Mouse (Mus musculus): ENCODE results near the gene Cntrl. TPM values are rescaled to one million over a fixed set of nuclear protein-coding genes. Genes with fewer than 3 reads are reported as not detected.

Gene Cntrl
- polyA plus RNA-seq, 1 experiment from 2014 or later: 17.3 TPM

GRCm38 (mm10) chr2:35161846-35162488 is 52.7 kb downstream of the Cntrl start:
- no peaks in the 10 kb centered on the region for H3K4me1 ChIP-seq (ENCODE audit: control insufficient read depth, insufficient read depth, low read length)
- no peaks in the 10 kb centered on the region for H3K9me3 ChIP-seq (ENCODE audit: control insufficient read depth, low read length)
- no peak overlapping the region for H3K27ac ChIP-seq (ENCODE audit: low read length)
- peaks cover 18% of the 10 kb centered on the region for H3K36me3 ChIP-seq (ENCODE audit: control insufficient read depth, insufficient read depth, low read length)
- no peak overlapping the region for H3K4me2 ChIP-seq (ENCODE audit: low read depth, low read length)
- H3K27me3 ChIP-seq (replicated peaks; ENCODE audit: control insufficient read depth, insufficient read depth, low read length): no peaks in the 10 kb centered on the region
- H3K4me3 ChIP-seq (ENCODE audit: low read length): no peak overlapping the region
- no peak for ATAC-seq
- WGBS: 83% methylated on average over 4 of the region's 4 CpGs
- no peak overlapping the region for H3K9ac ChIP-seq (ENCODE audit: low read depth, low read length)

GRCm38 (mm10) chr2:35163396-35163795 is 54.1 kb downstream of the Cntrl start:
- H3K4me1 ChIP-seq (ENCODE audit: control insufficient read depth, insufficient read depth, low read length): no peaks in the 10 kb centered on the region
- no peak overlapping the region for H3K9ac ChIP-seq (ENCODE audit: low read depth, low read length)
- H3K4me3 ChIP-seq (ENCODE audit: low read length): no peak overlapping the region
- ATAC-seq: no peak
- no peak overlapping the region for H3K4me2 ChIP-seq (ENCODE audit: low read depth, low read length)
- peaks cover 15% of the 10 kb centered on the region for H3K36me3 ChIP-seq (ENCODE audit: control insufficient read depth, insufficient read depth, low read length)
- no peaks in the 10 kb centered on the region for H3K27me3 ChIP-seq (replicated peaks; ENCODE audit: control insufficient read depth, insufficient read depth, low read length)
- no peak overlapping the region for H3K27ac ChIP-seq (ENCODE audit: low read length)
- WGBS: 86% methylated on average over 5 of the region's 5 CpGs
- H3K9me3 ChIP-seq (ENCODE audit: control insufficient read depth, low read length): no peaks in the 10 kb centered on the region

GRCm38 (mm10) chr2:35165416-35165815 is 56.1 kb downstream of the Cntrl start:
- Histone ChIP-seq H3K4me3 (ENCODE audit: low read length) (no peak overlapping the region), H3K36me3 (ENCODE audit: control insufficient read depth, insufficient read depth, low read length) (peaks cover 17% of the 10 kb centered on the region), H3K27me3 (replicated peaks; ENCODE audit: control insufficient read depth, insufficient read depth, low read length) (no peaks in the 10 kb centered on the region), H3K4me1 (ENCODE audit: control insufficient read depth, insufficient read depth, low read length) (no peaks in the 10 kb centered on the region), H3K9ac (ENCODE audit: low read depth, low read length) (no peak overlapping the region), H3K9me3 (ENCODE audit: control insufficient read depth, low read length) (no peaks in the 10 kb centered on the region), H3K4me2 (ENCODE audit: low read depth, low read length) (no peak overlapping the region), H3K27ac (ENCODE audit: low read length) (no peak overlapping the region)
- ATAC-seq: no peak
- 92% methylated on average over 13 of the region's 13 CpGs for WGBS

GRCm38 (mm10) chr2:35166816-35167215 is 57.5 kb downstream of the Cntrl start:
- H3K27ac ChIP-seq (ENCODE audit: low read length): no peak overlapping the region
- no peak overlapping the region for H3K9ac ChIP-seq (ENCODE audit: low read depth, low read length)
- 90% methylated on average over 5 of the region's 5 CpGs for WGBS
- no peaks in the 10 kb centered on the region for H3K4me1 ChIP-seq (ENCODE audit: control insufficient read depth, insufficient read depth, low read length)
- H3K4me2 ChIP-seq (ENCODE audit: low read depth, low read length): no peak overlapping the region
- peaks cover 26% of the 10 kb centered on the region for H3K36me3 ChIP-seq (ENCODE audit: control insufficient read depth, insufficient read depth, low read length)
- no peaks in the 10 kb centered on the region for H3K9me3 ChIP-seq (ENCODE audit: control insufficient read depth, low read length)
- no peak overlapping the region for H3K4me3 ChIP-seq (ENCODE audit: low read length)
- H3K27me3 ChIP-seq (replicated peaks; ENCODE audit: control insufficient read depth, insufficient read depth, low read length): no peaks in the 10 kb centered on the region
- no peak for ATAC-seq

- Histone ChIP-seq H3K4me1 (ENCODE audit: control insufficient read depth, insufficient read depth, low read length) (no peaks in the 10 kb centered on the region), H3K4me3 (ENCODE audit: low read length) (no peak overlapping the region), H3K36me3 (ENCODE audit: control insufficient read depth, insufficient read depth, low read length) (peaks cover 38% of the 10 kb centered on the region), H3K27me3 (replicated peaks; ENCODE audit: control insufficient read depth, insufficient read depth, low read length) (no peaks in the 10 kb centered on the region), H3K9ac (ENCODE audit: low read depth, low read length) (no peak overlapping the region), H3K27ac (ENCODE audit: low read length) (no peak overlapping the region), H3K9me3 (ENCODE audit: control insufficient read depth, low read length) (no peaks in the 10 kb centered on the region), H3K4me2 (ENCODE audit: low read depth, low read length) (no peak overlapping the region)
- WGBS: 89% methylated on average over 2 of the region's 2 CpGs
- ATAC-seq: no peak
Measured at GRCm38 (mm10) chr2:35169452-35169851, 60.2 kb downstream of the Cntrl start.

GRCm38 (mm10) chr2:35171341-35171861 is 62.1 kb downstream of the Cntrl start:
- H3K27ac ChIP-seq (ENCODE audit: low read length): no peak overlapping the region
- H3K36me3 ChIP-seq (ENCODE audit: control insufficient read depth, insufficient read depth, low read length): peaks cover 34% of the 10 kb centered on the region
- H3K9ac ChIP-seq (ENCODE audit: low read depth, low read length): no peak overlapping the region
- no peaks in the 10 kb centered on the region for H3K4me1 ChIP-seq (ENCODE audit: control insufficient read depth, insufficient read depth, low read length)
- WGBS: 86% methylated on average over 10 of the region's 10 CpGs
- no peaks in the 10 kb centered on the region for H3K27me3 ChIP-seq (replicated peaks; ENCODE audit: control insufficient read depth, insufficient read depth, low read length)
- no peaks in the 10 kb centered on the region for H3K9me3 ChIP-seq (ENCODE audit: control insufficient read depth, low read length)
- no peak for ATAC-seq
- H3K4me2 ChIP-seq (ENCODE audit: low read depth, low read length): no peak overlapping the region
- H3K4me3 ChIP-seq (ENCODE audit: low read length): no peak overlapping the region

- 90% methylated on average over 4 of the region's 4 CpGs for WGBS
- H3K9me3 ChIP-seq (ENCODE audit: control insufficient read depth, low read length): no peaks in the 10 kb centered on the region
- peaks cover 32% of the 10 kb centered on the region for H3K36me3 ChIP-seq (ENCODE audit: control insufficient read depth, insufficient read depth, low read length)
- no peaks in the 10 kb centered on the region for H3K4me1 ChIP-seq (ENCODE audit: control insufficient read depth, insufficient read depth, low read length)
- no peak overlapping the region for H3K4me2 ChIP-seq (ENCODE audit: low read depth, low read length)
- no peak overlapping the region for H3K27ac ChIP-seq (ENCODE audit: low read length)
- no peak overlapping the region for H3K9ac ChIP-seq (ENCODE audit: low read depth, low read length)
- H3K4me3 ChIP-seq (ENCODE audit: low read length): no peak overlapping the region
- no peaks in the 10 kb centered on the region for H3K27me3 ChIP-seq (replicated peaks; ENCODE audit: control insufficient read depth, insufficient read depth, low read length)
- no peak for ATAC-seq
Measured at GRCm38 (mm10) chr2:35172246-35172645, 63.0 kb downstream of the Cntrl start.

- 90% methylated on average over 5 of the region's 5 CpGs for WGBS
- H3K4me2 ChIP-seq (ENCODE audit: low read depth, low read length): no peak overlapping the region
- H3K36me3 ChIP-seq (ENCODE audit: control insufficient read depth, insufficient read depth, low read length): peaks cover 32% of the 10 kb centered on the region
- no peaks in the 10 kb centered on the region for H3K9me3 ChIP-seq (ENCODE audit: control insufficient read depth, low read length)
- no peak overlapping the region for H3K27ac ChIP-seq (ENCODE audit: low read length)
- H3K9ac ChIP-seq (ENCODE audit: low read depth, low read length): no peak overlapping the region
- no peaks in the 10 kb centered on the region for H3K4me1 ChIP-seq (ENCODE audit: control insufficient read depth, insufficient read depth, low read length)
- no peaks in the 10 kb centered on the region for H3K27me3 ChIP-seq (replicated peaks; ENCODE audit: control insufficient read depth, insufficient read depth, low read length)
- no peak overlapping the region for H3K4me3 ChIP-seq (ENCODE audit: low read length)
- ATAC-seq: peak; percentile 26; the same call in 1 of the 2 replicates
Measured at GRCm38 (mm10) chr2:35173666-35174065, 64.4 kb downstream of the Cntrl start.

- Histone ChIP-seq H3K9ac (ENCODE audit: low read depth, low read length) (no peak overlapping the region), H3K4me3 (ENCODE audit: low read length) (no peak overlapping the region), H3K27me3 (replicated peaks; ENCODE audit: control insufficient read depth, insufficient read depth, low read length) (no peaks in the 10 kb centered on the region), H3K4me2 (ENCODE audit: low read depth, low read length) (no peak overlapping the region), H3K9me3 (ENCODE audit: control insufficient read depth, low read length) (no peaks in the 10 kb centered on the region), H3K4me1 (ENCODE audit: control insufficient read depth, insufficient read depth, low read length) (no peaks in the 10 kb centered on the region), H3K27ac (ENCODE audit: low read length) (no peak overlapping the region), H3K36me3 (ENCODE audit: control insufficient read depth, insufficient read depth, low read length) (peaks cover 32% of the 10 kb centered on the region)
- WGBS: 23% methylated on average over 5 of the region's 5 CpGs
- peak; percentile 34; the same call in 1 of the 2 replicates for ATAC-seq
Measured at GRCm38 (mm10) chr2:35174100-35174499, 64.8 kb downstream of the Cntrl start.

All from intestine, embryonic 16.5 days (tissue).